Mouse (Mus musculus): ENCODE results near the gene Slc12a6.
A peak's percentile ranks its signal among the peaks of the same experiment; 100 is the strongest.
"Not testable (repeated sequence)": the region's sequence is repeated elsewhere in the genome, so short reads cannot be mapped to it uniquely, and the experiment has no call there.

Gene Slc12a6

DNA sequence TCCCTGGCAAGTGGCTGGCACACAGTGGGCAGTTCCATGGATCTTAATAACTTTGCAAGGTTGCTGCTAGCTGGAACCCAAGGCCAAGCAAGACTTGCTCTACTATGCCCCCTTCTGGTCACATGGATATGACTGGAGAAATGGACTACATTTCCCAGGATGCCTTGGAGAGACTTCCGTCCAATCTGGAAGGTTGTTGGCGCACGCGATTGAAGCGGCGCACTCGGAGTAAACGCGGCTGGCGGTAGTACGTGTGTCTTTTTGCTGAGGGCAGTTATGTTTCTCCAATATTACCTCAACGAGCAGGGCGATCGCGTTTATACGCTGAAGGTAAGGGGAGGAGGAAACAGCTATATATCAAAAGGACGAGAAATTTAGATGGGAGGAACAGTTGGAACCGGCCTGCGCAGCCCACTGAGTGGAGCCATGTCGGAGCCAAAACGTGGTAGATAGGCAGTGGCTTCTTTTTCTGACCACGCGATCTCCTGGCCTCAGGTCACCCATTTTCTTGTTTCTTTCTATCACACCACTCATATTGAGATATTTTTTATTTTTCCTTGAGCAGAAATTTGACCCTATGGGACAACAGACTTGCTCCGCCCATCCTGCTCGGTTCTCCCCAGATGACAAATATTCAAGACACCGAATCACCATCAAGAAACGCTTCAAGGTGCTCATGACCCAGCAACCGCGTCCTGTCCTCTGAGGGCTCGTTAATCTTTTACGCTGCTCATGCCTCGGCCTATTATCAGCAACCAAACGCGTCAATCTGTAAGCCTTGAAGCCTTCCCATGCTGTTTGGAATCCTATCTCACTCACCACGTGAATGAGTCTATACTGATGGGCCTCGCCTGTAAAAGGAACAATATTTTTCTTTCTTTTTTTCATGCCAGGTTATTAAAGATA, 3.6 kb upstream of the Slc12a6 start, which contains the start of gene Nop10:
Gene Nop10 (plus strand): TSS at position 179 of the 906 bp plus-strand sequence.
- DNase-seq (ENCODE audit: extremely low read depth, insufficient read length, low spot score), result peak; percentile 67

DNA sequence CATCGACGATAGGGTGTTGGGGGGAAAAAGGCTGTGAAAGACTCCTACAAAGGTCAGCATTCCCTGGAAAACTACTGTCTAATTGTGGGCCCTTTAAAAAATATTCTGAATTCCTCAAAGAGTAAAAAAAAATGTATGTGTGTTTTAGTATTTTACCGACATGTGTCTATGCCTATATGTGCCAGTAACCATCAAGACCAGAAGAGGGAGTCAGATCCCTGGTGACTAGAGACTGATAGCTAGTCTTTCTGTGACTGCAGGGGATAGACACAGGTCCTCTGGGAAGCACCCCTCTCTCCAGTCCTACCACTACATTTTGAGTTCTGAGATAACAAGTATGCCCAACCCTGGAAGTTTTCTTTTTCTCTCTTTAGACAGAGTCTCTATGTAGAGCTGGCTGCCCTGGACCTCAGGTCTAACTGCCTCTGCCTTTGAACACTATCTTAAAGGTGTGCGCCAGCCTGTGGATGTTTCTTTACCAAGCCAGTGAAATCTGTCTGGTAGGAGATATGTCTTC, 2.8 kb upstream of the Slc12a6 start:
- DNase-seq (ENCODE audit: extremely low read depth, insufficient read length, low spot score), result no peak

DNA sequence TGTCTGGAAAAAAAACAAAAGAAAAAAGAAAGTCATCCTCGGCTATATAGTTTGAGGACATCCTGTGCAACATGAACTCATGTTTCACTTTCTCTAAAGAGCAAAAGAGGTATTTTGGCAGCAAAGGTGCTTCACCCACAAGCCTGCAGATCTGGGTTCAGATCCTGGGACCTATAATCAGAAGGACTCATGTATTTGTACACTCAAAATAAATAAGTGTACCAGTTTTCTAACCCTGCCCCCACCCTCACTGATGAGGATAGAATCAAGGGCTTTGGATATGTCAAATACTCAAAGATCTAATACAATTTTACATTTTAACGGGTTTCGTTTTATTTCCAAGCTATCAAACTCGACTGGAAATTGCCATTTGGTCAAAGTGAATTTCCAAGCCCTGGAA, 1.3 kb upstream of the Slc12a6 start:
- no peak for DNase-seq (ENCODE audit: extremely low read depth, insufficient read length, low spot score)

GRCm38 (mm10) chr2:112266242-112266592, 592 bp downstream of the Slc12a6 start, which contains the start of gene Gm21985:
Gene Gm21985 (plus strand): TSS chr2:112266314.
- DNase-seq (ENCODE audit: extremely low read depth, insufficient read length, low spot score), result no peak

GRCm38 (mm10) chr2:112266780-112267179, 1.2 kb downstream of the Slc12a6 start:
- no peak for DNase-seq (ENCODE audit: extremely low read depth, insufficient read length, low spot score)

DNA sequence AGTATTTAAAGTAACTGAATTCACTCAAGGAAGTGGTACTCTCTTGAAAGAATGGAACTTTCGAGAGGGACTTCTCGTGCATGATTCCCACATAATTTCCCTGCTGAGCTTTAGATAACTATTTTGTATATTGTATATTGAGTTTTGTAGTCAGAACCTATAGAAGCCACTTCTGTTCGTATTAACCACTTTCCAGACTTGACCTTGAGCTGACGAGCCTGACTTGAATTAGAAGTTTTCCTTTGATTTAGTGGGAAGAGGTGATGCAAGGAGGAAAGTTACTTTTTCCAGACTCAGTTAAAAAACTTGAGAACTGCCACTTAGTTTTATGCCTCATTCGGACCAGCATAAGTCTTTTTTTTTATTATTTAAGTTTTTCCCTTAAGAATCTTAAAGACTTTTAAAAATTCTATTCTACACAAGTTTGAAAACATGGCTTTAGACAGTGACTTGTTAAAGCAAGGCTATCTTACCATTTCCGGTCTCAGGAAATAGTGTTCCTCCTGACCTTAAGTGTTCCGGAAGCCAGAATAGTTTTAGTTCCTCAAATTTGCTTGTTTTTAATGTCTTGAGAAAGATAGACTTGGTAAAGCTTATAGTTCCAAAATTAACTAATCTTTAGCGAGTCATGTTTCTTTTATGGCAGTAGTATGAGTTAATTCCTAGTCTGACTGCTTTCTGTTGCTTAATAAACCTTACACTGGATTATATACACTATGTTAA, 2.1 kb downstream of the Slc12a6 start:
- DNase-seq (ENCODE audit: extremely low read depth, insufficient read length, low spot score), result no peak

DNA sequence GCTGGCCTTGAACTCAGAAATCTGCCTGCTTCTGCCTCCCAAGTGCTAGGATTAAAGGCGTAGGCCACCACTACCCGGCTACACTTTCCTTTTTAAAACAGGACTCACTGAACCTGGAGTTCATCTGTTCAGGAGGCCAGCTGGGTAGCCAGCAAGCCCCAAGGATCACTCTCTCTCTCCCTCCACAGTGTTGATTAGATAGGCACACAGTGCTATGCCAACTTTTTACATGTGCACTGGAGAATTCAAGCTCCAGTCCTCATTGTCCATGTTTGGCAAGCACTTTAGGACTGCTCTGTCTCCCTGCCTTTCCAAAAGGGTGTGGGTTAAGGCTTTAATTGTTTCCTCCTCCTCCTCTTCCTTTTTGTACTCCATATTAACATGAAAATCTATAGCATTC, 4.4 kb downstream of the Slc12a6 start:
- no peak for DNase-seq (ENCODE audit: extremely low read depth, insufficient read length, low spot score)

GRCm38 (mm10) chr2:112272909-112273308, 7.3 kb downstream of the Slc12a6 start:
- no peak for DNase-seq (ENCODE audit: extremely low read depth, insufficient read length, low spot score)

DNA sequence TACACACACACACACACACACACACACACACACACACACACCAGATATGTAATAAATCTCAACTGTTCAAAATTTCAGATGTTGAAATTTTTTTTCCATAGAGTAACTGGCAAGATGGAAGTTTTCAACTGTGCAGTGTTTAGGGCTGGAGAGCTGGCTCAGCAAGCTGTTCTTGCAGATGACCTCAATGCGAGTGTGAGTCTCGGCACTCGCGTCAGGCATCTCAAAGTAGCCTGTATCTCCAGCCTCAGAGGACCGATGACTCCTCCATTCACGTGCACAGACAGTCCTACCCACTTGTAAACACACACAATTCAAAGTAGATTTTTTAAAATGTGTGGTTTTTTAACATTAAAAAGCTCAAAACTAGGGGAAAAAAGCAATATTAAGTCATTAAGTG, 7.8 kb downstream of the Slc12a6 start:
- no peak for DNase-seq (ENCODE audit: extremely low read depth, insufficient read length, low spot score)

- DNase-seq (ENCODE audit: extremely low read depth, insufficient read length, low spot score), result no peak
Measured at GRCm38 (mm10) chr2:112276870-112277269, 11.2 kb downstream of the Slc12a6 start.

DNA sequence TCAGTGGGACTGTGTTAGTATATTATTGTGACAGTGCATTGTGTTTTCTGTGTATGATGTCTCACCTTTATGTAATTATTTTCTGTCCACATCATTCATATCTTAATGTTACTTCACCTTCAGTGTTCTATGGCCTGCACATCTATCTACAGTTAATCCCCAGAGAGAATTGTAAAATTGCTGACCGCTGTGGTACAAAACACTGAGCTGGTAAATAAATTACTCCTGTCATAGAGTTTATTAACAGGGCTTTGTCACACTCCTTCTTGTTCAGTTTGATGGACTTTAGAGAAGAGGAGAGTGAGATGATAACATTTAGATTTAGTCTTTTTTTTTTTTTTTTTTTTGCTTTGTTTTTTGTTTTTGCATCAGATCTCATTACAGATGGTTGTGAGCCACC, 17.2 kb downstream of the Slc12a6 start:
- DNase-seq (ENCODE audit: extremely low read depth, insufficient read length, low spot score), result no peak

- DNase-seq (ENCODE audit: extremely low read depth, insufficient read length, low spot score), result peak; percentile 65
Measured at GRCm38 (mm10) chr2:112284363-112285030, 18.9 kb downstream of the Slc12a6 start.

DNA sequence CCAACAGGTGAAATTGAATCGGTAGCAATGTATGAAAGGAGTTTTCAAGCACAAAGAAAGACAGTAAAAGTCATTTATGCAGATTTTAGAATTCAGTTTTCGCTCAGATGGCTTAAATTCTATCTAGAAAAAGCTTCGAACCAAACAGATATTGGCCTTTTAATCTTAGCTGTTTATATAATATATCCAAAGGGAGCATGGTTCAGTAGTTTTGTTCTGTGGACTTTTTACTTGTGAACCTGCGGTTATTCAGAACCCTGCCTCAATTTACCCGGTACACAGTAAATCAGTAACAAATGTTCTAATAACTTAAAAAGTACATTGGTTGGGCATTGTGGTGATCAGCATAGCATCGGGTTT, 19.4 kb downstream of the Slc12a6 start:
- DNase-seq (ENCODE audit: extremely low read depth, insufficient read length, low spot score), result no peak

GRCm38 (mm10) chr2:112286062-112286461, 20.4 kb downstream of the Slc12a6 start:
- DNase-seq (ENCODE audit: extremely low read depth, insufficient read length, low spot score), result not testable (repeated sequence)

GRCm38 (mm10) chr2:112287059-112287458, 21.4 kb downstream of the Slc12a6 start:
- no peak for DNase-seq (ENCODE audit: extremely low read depth, insufficient read length, low spot score)

GRCm38 (mm10) chr2:112289507-112289906, 23.9 kb downstream of the Slc12a6 start:
- DNase-seq (ENCODE audit: extremely low read depth, insufficient read length, low spot score), result no peak

DNA sequence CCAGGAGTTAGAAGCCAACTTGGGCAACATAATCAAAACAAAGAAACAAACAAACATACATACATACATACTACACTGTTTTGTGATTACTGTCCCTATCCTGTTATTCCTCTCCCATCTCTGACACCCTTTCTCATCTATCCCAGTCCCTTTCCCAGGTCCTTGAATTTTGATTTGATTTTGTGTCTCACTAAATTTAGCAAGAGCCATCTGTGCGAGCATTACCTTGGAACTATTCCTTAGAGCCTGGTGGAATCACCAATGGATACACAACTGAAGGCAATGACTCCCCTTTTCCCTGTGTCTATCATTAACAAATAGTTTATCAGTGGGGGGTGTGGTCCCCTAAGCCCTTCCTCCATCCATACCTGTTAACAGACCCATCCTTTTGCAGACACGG, 27.2 kb downstream of the Slc12a6 start:
- DNase-seq (ENCODE audit: extremely low read depth, insufficient read length, low spot score), result no peak

- no peak for DNase-seq (ENCODE audit: extremely low read depth, insufficient read length, low spot score)
Measured at GRCm38 (mm10) chr2:112296211-112296610, 30.6 kb downstream of the Slc12a6 start.

DNA sequence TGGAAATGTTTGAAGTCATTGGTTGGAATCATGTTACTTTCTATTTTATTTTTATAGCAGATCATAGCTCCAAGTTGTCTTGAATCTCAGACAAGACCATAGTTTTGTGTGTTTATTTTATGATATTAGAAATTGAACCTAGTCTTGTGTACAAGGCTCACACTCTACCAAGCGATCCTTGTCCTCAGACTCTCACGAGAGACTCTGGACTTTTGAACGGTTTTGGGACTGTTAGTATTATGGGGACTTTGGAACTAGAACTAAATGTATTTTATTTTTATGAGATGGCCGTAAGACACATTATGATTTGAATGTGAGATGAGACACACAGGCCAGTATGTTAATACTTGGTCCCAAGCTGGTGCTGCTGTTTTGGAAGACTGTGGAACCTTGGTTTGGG, 32.6 kb downstream of the Slc12a6 start:
- DNase-seq (ENCODE audit: extremely low read depth, insufficient read length, low spot score), result no peak

- peak; percentile 42 for DNase-seq (ENCODE audit: extremely low read depth, insufficient read length, low spot score)
Measured at GRCm38 (mm10) chr2:112308671-112309070, 43.0 kb downstream of the Slc12a6 start.

DNA sequence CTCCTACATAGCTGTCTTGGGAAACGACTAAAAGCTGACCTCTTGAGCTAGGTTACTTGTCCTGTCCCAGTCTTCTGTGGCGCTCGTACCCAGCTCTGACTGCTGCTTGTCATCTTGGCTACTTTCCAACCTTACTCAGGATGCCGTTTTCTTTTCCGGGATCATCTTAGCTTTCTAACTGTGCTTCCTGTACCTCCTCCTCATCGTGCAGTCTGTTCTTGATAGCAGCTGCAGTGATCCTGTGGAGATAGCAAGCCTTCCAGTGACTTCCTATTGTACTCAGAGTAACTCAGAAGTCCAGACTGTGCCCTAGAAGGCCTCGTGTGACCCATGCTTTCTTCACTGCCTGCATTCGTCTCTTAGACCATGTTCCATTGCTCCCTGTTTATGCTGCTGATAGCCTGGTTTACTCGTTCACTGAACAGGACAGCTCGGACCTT, 43.6 kb downstream of the Slc12a6 start:
- peak; percentile 8 for DNase-seq (ENCODE audit: extremely low read depth, insufficient read length, low spot score)

All from 3134 (cell line).